Mouse (Mus musculus): ENCODE results near the gene Zfp27.
"Not testable (repeated sequence)": the region's sequence is repeated elsewhere in the genome, so short reads cannot be mapped to it uniquely, and the experiment has no call there.

Zfp27 gene

DNA sequence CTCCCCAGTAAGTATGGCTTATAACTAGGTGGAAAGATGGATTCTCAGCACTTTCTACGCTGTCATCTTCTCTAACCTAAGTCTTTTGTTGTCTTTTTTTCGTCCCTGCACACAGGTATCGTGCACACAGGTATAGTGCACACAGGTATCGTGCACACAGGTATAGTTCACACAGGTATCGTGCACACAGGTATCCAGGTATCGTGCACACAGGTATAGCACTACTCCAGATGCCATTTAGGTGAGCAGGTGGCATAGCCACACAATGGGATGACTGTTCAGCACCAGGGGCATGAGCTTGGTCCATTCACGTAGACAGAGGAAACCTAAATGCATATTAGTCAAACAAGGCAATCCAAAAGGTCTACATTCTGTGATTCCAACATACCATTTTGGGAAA lies 15.9 kb downstream of the Zfp27 start:
- DNase-seq (ENCODE audit: low spot score): no peak

DNA sequence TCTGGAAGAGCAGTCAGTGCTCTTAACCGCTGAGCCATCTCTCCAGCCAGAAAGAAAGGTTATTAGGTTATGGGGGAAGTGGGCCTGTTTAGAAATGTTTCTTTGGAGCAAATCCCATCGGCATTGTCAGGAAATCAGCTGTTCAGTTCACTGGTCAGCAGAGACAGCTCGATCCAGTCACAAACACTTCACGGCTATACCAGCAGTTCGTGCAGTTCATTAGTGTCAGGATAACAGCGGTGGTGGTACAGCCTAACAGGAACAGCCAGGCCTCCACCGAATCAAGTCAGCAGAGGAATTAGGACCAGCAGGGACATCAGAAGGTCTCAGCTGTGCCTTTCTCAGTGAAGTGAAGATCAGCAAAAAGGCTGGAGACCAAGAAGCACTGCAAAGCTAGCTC lies 25.5 kb downstream of the Zfp27 start:
- DNase-seq (ENCODE audit: low spot score): no peak

GRCm38 (mm10) chr7:29880056-29880455 lies 26.3 kb downstream of the Zfp27 start:
- no peak for DNase-seq (ENCODE audit: low spot score)

- DNase-seq (ENCODE audit: low spot score): not testable (repeated sequence)
Measured at GRCm38 (mm10) chr7:29877561-29877960, 28.8 kb downstream of the Zfp27 start.

DNA sequence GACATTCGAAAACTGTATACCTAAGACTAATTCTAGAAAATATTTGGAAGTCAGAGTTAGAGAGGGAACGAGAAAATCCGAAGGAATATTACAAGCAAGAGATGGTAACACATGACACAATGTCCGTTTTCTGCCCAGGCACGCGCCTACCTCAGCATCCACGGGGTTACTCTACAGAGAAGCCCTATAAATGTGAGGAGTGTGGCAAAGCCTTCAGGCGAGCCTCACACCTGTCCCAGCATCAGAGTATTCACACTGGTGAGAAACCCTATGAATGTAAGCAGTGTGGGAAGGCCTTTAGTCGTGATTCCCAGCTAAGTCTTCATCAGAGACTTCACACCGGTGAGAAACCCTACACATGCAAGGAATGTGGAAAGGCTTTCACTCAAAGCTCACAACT lies 32.1 kb downstream of the Zfp27 start:
- no peak for DNase-seq (ENCODE audit: low spot score)

- DNase-seq (ENCODE audit: low spot score): peak; percentile 8
Measured at GRCm38 (mm10) chr7:29861660-29862059, 44.7 kb downstream of the Zfp27 start.

- DNase-seq (ENCODE audit: low spot score): peak; percentile 72
Measured at GRCm38 (mm10) chr7:29859532-29860517, 46.5 kb downstream of the Zfp27 start, which contains the start of gene Zfp420. TSS of gene Zfp420 (plus strand) at chr7:29859979.

GRCm38 (mm10) chr7:29853219-29853842 lies 53.0 kb downstream of the Zfp27 start, which contains the start of gene Zfp940:
TSS of gene Zfp940 (minus strand) at chr7:29853669.
- DNase-seq (ENCODE audit: low spot score): peak; percentile 67

- peak; percentile 1 for DNase-seq (ENCODE audit: low spot score)
Measured at GRCm38 (mm10) chr7:29852831-29853218, 53.5 kb downstream of the Zfp27 start.

DNA sequence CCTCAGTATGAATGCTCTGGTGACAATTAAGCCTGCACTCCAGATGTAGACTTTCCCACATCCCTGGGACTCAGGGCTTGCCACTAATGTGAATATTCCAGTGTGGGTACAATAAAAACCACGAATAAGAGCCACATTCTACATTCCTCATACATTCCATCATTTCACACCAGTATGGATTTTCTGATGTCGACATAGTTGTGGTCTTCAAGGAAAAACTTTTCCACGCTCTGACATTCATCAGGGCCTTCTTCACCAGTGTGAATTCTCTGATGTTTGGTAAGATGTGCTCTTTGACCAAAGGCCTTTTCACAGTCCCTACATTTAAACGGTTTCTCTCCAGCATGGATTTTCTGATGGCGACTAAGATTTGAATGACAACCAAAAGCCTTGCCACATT lies 61.8 kb downstream of the Zfp27 start:
- no peak for DNase-seq (ENCODE audit: low spot score)
